Mouse (Mus musculus) C2C12 (cell line): ENCODE measurements around the gene Slc39a11.

Experiments
- CEBPB ChIP-seq: IDR thresholded peaks from one replicate; pipeline ENCODE4 v1.6.1; 2011; ENCODE audit warnings: low read depth, mild to moderate bottlenecking, control low read depth, moderate library complexity
- CTCF ChIP-seq: IDR thresholded peaks from one replicate; pipeline ENCODE4 v1.5.1; 2011; ENCODE audit not compliant: control insufficient read depth, insufficient read depth, insufficient read length
- FOSL1 ChIP-seq: IDR thresholded peaks from one replicate; pipeline ENCODE4 v1.8.0; 2011; ENCODE audit warnings: mild to moderate bottlenecking, low read length; ENCODE audit not compliant: poor library complexity, insufficient read depth, severe bottlenecking
- MAX ChIP-seq: IDR thresholded peaks from one replicate; pipeline ENCODE4 v1.6.1; 2011; ENCODE audit warnings: mild to moderate bottlenecking, control low read depth
- MYOD1 ChIP-seq: IDR thresholded peaks from one replicate; pipeline ENCODE4 v1.6.1; 2011; ENCODE audit warnings: low read depth; ENCODE audit not compliant: control insufficient read depth, insufficient read length
- MYOG ChIP-seq: IDR thresholded peaks from one replicate; pipeline ENCODE4 v1.6.1; 2011; ENCODE audit not compliant: control insufficient read depth, insufficient read length; ENCODE audit errors: extremely low read depth
- USF1 ChIP-seq: IDR thresholded peaks from one replicate; pipeline ENCODE4 v1.6.1; 2011; ENCODE audit warnings: low read depth, mild to moderate bottlenecking, control low read depth, moderate library complexity

GRCm38 (mm10) chr11:113618672-113619419 is 31.0 kb downstream of the Slc39a11 start, which contains the start of gene Sstr2:
- TF ChIP-seq CTCF (no peak), USF1 (no peak), MAX (no peak), MYOG (no peak), CEBPB (no peak), MYOD1 (no peak), FOSL1 (no peak)
